Mouse (Mus musculus) adrenal gland, postnatal 4 days (tissue): Measurements from ENCODE around the gene Edem1. TPM values are rescaled to one million over a fixed set of nuclear protein-coding genes. Genes with fewer than 3 reads are reported as not detected.
"Not testable (repeated sequence)": the region's sequence is repeated elsewhere in the genome, so short reads cannot be mapped to it uniquely, and the experiment has no call there.

Experiments
- DNase-seq, 2 experiments: peaks; one replicate each; pipeline ENCODE4 v3.0.0; 2021 to 2022; ENCODE audit warnings: low spot score in 2 of 2, mixed read lengths in 2 of 2
- total RNA-seq, 2 experiments: library from RNA; stranded (reverse); gene quantifications; 2 replicates each; pipeline ENCODE4 v1.2.3; 2021

Gene Edem1
- total RNA-seq, 2 experiments from 2014 or later, result 40.1 to 41.1 TPM

- DNase-seq, result peak in 1 of 2 experiments; percentile 16
These were observed 431 bp downstream of the Edem1 start for GRCm38 (mm10) chr6:108828872-108829271.

DNA sequence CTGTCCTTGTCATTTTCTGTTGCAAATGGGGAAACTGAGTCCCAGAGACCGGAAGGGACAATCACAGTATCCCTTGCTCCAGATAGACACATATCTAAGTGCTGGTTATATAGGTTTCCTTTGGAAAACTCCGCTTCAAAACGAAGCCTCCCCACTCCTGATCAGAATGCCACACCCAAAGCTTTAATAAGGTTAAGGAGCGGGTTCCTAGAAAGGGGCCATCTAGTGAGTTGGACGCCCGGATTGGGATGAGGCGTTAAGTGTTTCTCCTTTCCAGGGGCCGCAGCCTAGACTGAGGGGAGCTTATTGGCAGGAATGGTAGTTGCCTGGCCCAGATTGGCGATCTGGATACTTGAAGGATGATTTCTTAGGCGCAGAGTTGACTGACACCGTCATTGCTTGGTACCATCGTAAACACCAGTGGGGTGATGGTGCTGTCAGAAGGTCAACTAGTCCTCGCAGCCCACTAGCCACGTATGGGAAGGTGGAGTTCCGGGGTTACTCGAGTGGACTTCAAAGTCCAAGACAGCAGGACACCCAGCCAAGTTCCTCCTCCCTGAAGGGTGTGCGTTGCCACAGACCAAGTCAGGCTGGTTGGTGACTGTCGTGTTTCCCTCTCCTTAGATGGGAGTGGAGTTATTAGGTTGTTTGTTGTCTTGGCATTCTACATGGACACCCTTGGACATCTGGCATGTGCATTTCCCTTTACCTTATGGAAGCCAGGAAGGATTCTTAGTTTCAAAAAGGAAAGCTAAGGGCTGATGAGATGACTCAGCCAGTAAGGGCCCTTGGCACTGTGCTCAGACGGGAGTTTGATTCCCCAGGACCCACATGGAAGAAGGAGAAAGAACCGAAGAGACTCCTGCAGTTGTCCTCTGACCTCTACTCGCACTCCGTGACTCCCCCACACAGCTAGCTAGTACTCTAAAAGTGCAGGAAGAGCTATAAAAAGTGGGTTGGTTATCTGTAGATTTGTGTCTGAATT is 1.2 kb downstream of the Edem1 start:
- no peak for DNase-seq

DNA sequence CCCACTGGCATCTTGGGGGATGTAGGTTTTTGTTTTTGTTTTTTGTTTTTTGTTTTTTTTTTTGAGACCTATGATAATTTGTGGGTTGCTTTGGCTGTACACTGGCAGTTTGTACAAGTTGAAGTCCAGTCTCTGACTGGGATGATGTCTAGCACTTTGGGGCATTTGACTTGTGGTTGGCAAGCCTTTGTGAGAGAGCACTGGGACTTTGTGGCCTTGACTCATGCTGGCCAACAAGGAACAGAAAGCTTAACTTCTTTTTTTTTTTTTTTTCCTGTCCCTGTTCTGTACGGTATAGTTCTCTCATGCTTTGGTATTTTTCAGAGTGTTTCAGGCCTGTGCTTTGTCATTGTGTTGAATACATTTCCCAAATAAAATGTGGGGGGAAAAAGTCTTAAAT is 3.7 kb downstream of the Edem1 start:
- DNase-seq, result no peak

DNA sequence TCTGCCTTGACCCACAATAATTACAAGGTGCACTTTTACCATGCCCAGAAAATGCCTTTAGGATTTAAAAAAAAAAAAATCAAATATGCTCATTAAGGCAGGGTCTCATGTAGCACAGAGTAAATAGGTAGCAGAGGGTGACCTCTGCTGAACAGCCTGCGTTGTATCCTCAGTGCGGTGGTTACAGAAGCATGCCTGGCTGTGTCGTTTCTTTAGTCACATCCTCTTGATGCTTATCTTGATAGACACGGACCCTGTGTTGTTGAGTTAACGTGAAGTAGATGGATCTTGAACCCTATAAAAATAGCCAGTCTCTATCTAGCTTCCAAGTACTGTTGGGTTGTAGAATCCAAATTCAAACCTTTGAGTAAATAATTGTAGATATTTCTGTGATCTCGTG is 4.5 kb downstream of the Edem1 start:
- no peak for DNase-seq

DNA sequence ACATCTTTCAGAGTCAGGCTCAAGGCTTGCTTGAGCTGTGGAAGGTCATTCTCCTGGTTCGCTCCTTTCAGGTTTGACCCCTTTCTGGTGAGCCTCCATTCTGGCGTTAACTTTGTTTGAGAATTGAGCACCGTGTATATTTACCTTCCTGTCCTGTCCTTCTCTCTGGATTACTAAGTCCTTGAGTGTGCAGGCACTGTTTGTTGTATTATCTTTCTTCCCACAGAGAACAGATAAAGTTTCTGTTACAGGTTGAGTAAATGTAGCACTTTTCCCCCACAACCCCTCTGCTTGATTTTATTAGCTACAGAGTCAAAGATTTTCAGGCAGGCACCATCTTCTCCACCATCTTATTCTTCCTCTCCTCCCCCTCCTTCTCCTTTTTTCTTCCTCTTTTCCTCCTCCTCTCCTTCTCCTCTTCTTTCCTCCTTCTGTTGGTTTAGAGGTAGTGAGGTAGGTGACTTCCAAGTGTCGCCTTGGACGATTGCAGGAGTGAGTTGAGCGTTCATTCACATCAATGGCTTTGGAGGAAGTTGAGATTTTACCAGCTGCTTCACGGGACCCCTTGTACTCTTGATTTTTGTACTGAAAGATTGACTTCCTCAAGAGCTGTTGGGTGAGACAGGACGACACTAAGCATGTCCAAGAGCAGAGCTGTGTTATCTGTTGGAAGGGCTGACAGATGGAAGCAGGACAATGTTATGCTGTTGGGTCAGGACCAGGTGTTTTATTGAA is 5.7 kb downstream of the Edem1 start:
- no peak for DNase-seq

GRCm38 (mm10) chr6:108835765-108836691 is 7.6 kb downstream of the Edem1 start:
- DNase-seq, result no peak

- no peak for DNase-seq
These were observed 8.6 kb downstream of the Edem1 start for GRCm38 (mm10) chr6:108837081-108837480.

DNA sequence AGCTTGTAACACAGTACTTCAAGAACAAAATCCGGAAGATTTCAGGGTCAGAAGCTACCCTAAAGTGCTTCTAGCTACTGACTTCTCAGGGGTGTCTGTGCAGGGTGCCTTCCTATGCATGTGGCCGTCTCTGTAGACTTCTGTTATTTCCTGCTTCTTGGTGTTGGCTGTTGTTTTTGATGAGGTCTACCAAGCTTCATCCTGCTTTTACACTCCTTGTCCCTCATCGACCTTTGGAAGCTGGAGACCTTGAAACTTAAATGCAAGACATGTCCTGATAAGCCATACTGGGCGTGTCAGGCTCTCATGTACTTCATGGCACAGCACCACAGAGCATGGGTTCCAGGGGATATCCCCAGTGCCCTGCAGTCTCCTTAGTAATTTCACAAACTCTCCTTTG is 9.5 kb downstream of the Edem1 start:
- DNase-seq, result no peak

GRCm38 (mm10) chr6:108839432-108839831 is 11.0 kb downstream of the Edem1 start:
- no peak for DNase-seq

GRCm38 (mm10) chr6:108840861-108841640 is 12.6 kb downstream of the Edem1 start:
- no peak for DNase-seq

DNA sequence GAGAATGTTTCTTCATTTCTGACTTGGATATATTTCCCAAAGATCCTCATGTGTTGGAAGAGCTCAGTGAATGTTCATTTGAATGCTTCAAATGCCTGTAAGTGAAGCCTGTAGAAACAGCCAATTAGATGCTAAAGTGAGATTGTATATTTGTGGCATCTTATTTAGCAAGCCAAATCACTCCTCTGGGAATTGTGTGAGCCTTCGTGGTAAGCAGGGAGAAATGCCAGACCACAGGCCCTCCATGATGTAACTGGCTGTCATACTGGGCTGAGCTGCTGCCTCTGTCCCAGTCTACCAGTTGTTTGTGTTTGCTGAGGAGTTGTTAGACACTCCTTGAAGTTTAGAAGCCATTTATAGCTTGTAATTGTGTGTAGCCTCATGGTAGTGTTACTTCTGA is 15.2 kb downstream of the Edem1 start:
- no peak for DNase-seq

- DNase-seq, result no peak
These were observed 15.7 kb downstream of the Edem1 start for GRCm38 (mm10) chr6:108844093-108844492.

GRCm38 (mm10) chr6:108844771-108845170 is 16.3 kb downstream of the Edem1 start:
- DNase-seq, result no peak

GRCm38 (mm10) chr6:108852088-108852670 is 23.7 kb downstream of the Edem1 start:
- no peak for DNase-seq

DNA sequence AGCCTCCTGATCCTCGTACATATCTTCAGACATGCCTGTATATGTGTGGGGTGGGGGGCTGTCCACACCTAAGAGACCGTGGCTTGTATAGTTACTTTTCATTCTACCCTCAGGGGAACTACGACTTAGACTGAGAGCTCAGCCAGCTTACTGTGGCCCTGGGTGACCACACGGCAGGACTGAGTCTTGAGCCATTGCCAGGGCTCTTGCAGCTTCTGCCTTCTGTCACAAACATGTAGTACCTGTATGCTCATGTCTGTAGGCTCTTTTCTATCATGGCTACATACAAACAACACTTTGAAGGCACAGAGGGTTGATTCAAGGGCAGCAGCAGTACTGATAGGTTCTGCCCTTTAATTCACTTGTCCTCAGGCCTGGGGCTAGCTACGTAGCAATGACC is 24.5 kb downstream of the Edem1 start:
- no peak for DNase-seq

DNA sequence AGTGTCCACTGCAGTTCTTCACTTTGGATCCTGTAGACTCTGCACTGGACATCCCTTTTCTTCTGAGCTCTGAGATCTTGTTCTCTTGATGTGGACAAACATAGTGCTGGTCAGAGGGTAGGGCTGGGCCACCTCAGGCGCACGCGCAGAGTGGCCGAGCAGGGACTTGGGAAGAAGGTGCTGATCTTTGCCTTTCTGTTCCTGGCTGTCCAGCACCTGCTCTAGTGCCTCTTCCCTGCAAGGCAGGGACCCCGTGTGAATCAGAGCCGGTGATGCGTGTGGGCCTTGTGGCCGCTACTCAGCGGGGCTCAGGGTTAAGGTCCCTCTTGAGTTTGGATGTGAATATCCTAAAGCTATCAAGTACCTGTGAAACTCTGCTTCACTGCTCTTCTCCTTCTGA is 30.1 kb downstream of the Edem1 start:
- DNase-seq, result no peak

DNA sequence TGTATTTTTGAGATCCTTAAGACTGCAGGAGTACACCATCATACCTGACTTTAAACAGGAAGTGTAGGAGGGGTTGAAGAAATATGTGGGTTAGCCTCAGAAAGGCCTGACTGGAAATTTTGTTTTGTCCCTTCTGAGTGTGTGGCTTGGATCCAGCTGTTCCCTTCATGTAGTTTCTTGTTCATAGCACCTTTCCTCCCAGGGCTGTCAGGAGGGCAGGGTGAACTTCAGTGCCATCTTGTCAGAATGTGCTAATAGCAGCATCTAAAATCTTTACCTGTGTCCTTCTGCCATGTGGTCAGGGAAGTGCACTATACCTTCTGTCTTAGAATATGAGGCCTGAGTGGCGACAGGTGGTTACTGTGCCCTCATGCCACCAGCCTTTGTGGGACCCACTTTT is 32.8 kb downstream of the Edem1 start:
- no peak for DNase-seq

GRCm38 (mm10) chr6:108862548-108862947 is 34.1 kb downstream of the Edem1 start:
- no peak for DNase-seq

- DNase-seq, result no peak
These were observed 37.9 kb downstream of the Edem1 start for GRCm38 (mm10) chr6:108866317-108866716.

DNA sequence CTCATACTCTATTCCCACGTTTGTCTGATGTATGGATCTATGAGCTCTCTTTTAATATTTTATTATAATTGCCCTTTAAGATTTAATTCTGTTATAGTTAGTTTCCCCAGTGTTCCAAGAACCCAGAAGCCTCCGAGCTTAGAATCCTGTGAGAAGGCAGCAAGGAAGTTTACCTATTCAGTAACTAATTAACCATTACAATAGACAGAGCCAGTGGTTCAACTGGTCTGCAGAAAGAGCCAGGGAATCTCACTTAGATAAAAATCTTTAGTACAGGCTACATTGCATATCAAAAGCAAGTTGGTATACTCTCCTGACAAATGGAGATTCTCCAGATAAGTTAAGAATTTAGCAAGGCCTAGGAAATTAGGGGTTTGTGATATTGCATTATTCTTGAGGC is 40.6 kb downstream of the Edem1 start:
- DNase-seq, result not testable (repeated sequence)
